Mouse (Mus musculus) liver, embryonic 14.5 days (tissue): ENCODE measurements around the gene Me3. TPM values are rescaled to one million over a fixed set of nuclear protein-coding genes. Genes with fewer than 3 reads are reported as not detected.

Source experiments
- ATAC-seq: fragments of 200-750 bp; cut with Nextera tagmentation; 2 replicates; pipeline ENCODE4 v1.8.0; 2017; ENCODE audit warnings: moderate number of reproducible peaks, mild to moderate bottlenecking, moderate library complexity; ENCODE audit not compliant: insufficient read depth
- DNase-seq, 3 experiments: peaks; one replicate each; pipeline ENCODE4 v3.0.0-alpha.2; 2012 to 2013; ENCODE audit warnings: low read depth in 3 of 3, low spot score in 3 of 3
- H3K27ac ChIP-seq: fragments of 300-500 bp; sonication (generic); 2 replicates; pipeline ENCODE4 v1.5.1; 2014; ENCODE audit warnings: moderate library complexity, mild to moderate bottlenecking, control low read depth, inconsistent platforms
- H3K27me3 ChIP-seq: fragments of 300-500 bp; sonication (generic); 2 replicates; pipeline ENCODE4 v1.6.1; 2014; ENCODE audit warnings: mild to moderate bottlenecking, low read length, moderate library complexity; ENCODE audit not compliant: control insufficient read depth, insufficient read depth
- H3K36me3 ChIP-seq: fragments of 300-500 bp; sonication (generic); replicated peaks from 2 replicates; pipeline ENCODE4 v1.6.1; 2014; ENCODE audit warnings: low read depth; ENCODE audit not compliant: control insufficient read depth, insufficient read depth
- H3K4me1 ChIP-seq, 2 experiments: fragments of 200-500 bp in 1 of 2; fragments of 300-500 bp in 1 of 2; sonication (generic) in 1 of 2; replicated peaks; 2 replicates each; pipeline ENCODE4 v1.6.1; 2012 to 2014; ENCODE audit warnings: antibody characterized with exemption in 1 of 2, inconsistent platforms in 1 of 2, low read length in 1 of 2; ENCODE audit not compliant: control insufficient read depth in 2 of 2, insufficient read depth in 2 of 2
- H3K4me2 ChIP-seq: fragments of 300-500 bp; sonication (generic); 2 replicates; pipeline ENCODE4 v1.6.1; 2014; ENCODE audit warnings: low read depth, mild to moderate bottlenecking, control low read depth, moderate library complexity
- H3K4me3 ChIP-seq, 2 experiments: fragments of 200-500 bp in 1 of 2; fragments of 300-500 bp in 1 of 2; sonication (generic) in 1 of 2; 2 replicates each; pipeline ENCODE4 v1.5.1; 2012 to 2014; ENCODE audit warnings: low read depth in 2 of 2, low read length in 2 of 2, mild to moderate bottlenecking in 2 of 2, control low read depth in 1 of 2, inconsistent platforms in 1 of 2, moderate library complexity in 1 of 2; ENCODE audit not compliant: insufficient read depth in 1 of 2
- H3K9ac ChIP-seq: fragments of 300-500 bp; sonication (generic); replicated peaks from 2 replicates; pipeline ENCODE4 v1.6.1; 2014; ENCODE audit warnings: mild to moderate bottlenecking, control low read depth, moderate library complexity
- H3K9me3 ChIP-seq: fragments of 300-500 bp; sonication (generic); 2 replicates; pipeline ENCODE4 v1.6.1; 2016; ENCODE audit warnings: low read length, mixed read lengths; ENCODE audit not compliant: control insufficient read depth
- CTCF ChIP-seq: IDR thresholded peaks from 2 replicates; pipeline ENCODE4 v1.5.1; 2016; ENCODE audit warnings: antibody characterized with exemption, low read depth, control low read depth
- EP300 ChIP-seq: IDR thresholded peaks from 2 replicates; pipeline ENCODE4 v1.6.1; 2016; ENCODE audit warnings: antibody characterized with exemption, low read depth
- whole genome bisulfite sequencing: fragments of 180-500 bp; shearing (Covaris S2); extraction: QIAGEN DNeasy Blood & Tissue Kit; methylation state at CpG from one replicate; pipeline ENCODE4 v1.1.7; 2014; ENCODE audit not compliant: insufficient replicate concordance; 5-methylcytosine and 5-hydroxymethylcytosine counted together
- polyA plus RNA-seq, 2 experiments: library from polyadenylated mRNA; depleted of rRNA in 1 of 2; stranded (reverse) in 1 of 2; unstranded in 1 of 2; fragments of >200 nt; fragmentation: Nextera tagmentation in 1 of 2; extraction: Ambion mirVana in 1 of 2; gene quantifications; 2 replicates each; pipeline versions ENCODE4 v1.2.1 to v1.2.3; 2012 to 2014

Gene Me3
- polyA plus RNA-seq, 2 experiments = not detected

DNA sequence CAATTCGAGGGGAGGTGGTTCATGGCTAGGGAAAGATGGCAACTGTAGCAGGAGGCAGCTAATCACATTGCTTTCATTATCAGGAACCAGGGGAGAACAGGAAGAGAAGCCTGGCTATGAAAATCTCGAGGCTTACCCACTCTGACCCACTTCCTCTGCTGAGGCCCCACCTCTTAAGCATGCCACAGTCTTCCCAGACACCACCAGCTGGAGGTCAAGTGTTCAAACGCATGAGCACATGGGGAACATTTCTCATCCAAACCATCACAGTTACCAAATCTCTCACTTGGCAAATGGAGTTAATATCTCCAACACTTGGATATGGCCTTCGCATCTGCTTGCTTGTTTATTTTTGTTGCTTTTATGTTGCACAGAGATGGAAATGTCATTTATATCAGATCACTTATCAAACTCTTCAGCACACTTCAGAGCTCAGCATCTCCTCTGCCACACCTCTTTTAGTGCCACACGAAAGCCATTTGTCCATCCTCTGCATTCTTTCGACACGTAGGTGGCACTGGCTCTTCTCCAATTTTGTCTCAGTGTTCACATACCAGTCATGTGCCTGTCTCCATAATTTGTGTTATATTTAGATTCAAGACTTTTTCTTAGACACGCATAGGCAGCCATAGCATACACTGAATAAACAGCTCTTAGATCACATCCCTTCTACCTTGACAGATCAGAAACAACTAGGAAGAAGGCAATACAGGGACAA, 8.9 kb downstream of the Me3 start:
- 50% methylated on average over 8 of the region's 8 CpGs for WGBS
- Histone ChIP-seq H3K4me3 (no peak overlapping the region), H3K9ac (no peak overlapping the region), H3K36me3 (no peaks in the 10 kb centered on the region), H3K4me1 (no peaks in the 10 kb centered on the region), H3K9me3 (no peaks in the 10 kb centered on the region), H3K27me3 (no peaks in the 10 kb centered on the region), H3K4me2 (no peak overlapping the region), H3K27ac (no peak overlapping the region)
- TF ChIP-seq CTCF (no peak), EP300 (no peak)
- ATAC-seq = no peak
- no peak for DNase-seq

- Histone ChIP-seq H3K9me3 (no peaks in the 10 kb centered on the region), H3K27ac (no peak overlapping the region), H3K9ac (no peak overlapping the region), H3K36me3 (no peaks in the 10 kb centered on the region), H3K4me2 (no peak overlapping the region), H3K4me1 (no peaks in the 10 kb centered on the region), H3K27me3 (no peaks in the 10 kb centered on the region), H3K4me3 (no peak overlapping the region)
- no peak for ATAC-seq
- TF ChIP-seq EP300 (no peak), CTCF (no peak)
- WGBS = 45% methylated on average over 3 of the region's 3 CpGs
- DNase-seq = no peak
Observed at GRCm38 (mm10) chr7:89645015-89645414, 12.8 kb downstream of the Me3 start.

- no peak for ATAC-seq
Observed at GRCm38 (mm10) chr7:89647864-89648263, 15.7 kb downstream of the Me3 start.

DNA sequence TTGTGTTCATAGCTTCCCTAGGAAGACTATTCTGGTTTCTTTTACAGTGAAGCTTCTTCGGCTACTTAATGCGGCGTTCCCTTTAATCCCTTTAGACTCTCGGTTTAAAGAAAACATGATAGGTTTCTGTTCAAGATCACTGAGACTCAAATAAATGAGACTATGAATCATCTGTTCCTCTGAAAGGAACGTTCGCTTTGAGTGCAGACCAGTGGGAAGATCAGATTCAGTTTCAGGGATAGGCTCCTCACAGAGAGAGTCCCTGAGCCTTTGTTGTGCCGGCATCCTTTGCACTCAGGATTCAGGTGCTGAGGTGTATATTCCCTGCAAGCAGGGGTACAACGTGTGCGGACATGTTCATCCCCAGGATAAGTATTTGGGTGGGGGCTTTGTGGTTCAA, 25.0 kb downstream of the Me3 start:
- H3K4me2 ChIP-seq = no peak overlapping the region
- H3K9me3 ChIP-seq = no peaks in the 10 kb centered on the region
- H3K4me3 ChIP-seq = no peak overlapping the region
- ATAC-seq (no peak), DNase-seq (no peak)
- H3K36me3 ChIP-seq = no peaks in the 10 kb centered on the region
- no peak for TF ChIP-seq CTCF
- no peak for TF ChIP-seq EP300
- 62% methylated on average over 9 of the region's 9 CpGs for WGBS
- no peak overlapping the region for H3K9ac ChIP-seq
- H3K27ac ChIP-seq = no peak overlapping the region
- no peaks in the 10 kb centered on the region for H3K4me1 ChIP-seq
- no peaks in the 10 kb centered on the region for H3K27me3 ChIP-seq

More at GRCm38 (mm10) chr7:89647864-89648263, 15.7 kb downstream of the Me3 start:
- Histone ChIP-seq H3K9me3 (no peaks in the 10 kb centered on the region), H3K27me3 (no peaks in the 10 kb centered on the region), H3K4me3 (no peak overlapping the region), H3K4me1 (no peaks in the 10 kb centered on the region), H3K27ac (no peak overlapping the region), H3K4me2 (no peak overlapping the region), H3K9ac (no peak overlapping the region), H3K36me3 (no peaks in the 10 kb centered on the region)
- TF ChIP-seq CTCF = no peak
- TF ChIP-seq EP300 = no peak
- no peak for DNase-seq

DNA sequence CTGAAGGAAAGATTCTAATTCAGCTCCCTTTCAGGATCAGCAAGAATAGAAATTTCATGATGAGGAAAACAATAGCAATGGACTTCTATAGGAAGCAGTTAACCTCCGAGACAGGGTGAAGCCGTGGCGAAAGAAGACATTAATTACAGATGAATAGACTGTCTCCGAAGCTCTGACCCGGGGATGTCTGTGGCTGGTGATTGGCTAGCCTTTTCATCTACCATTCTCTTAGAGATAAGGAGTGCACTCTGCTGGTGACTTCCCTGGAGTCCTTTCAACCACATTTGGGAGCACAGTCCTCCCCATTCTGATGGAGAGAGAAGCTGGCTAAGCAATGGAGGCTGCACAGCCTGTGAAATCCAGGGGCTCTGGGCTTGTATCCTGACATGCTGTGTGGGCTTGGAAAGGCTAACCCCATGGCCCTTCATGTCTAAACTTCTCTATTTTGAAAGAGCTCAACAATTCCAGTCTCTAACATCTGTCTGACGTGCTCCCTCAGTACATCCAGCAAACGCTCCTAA, 25.6 kb downstream of the Me3 start:
- 53% methylated on average over 7 of the region's 7 CpGs for WGBS
- Histone ChIP-seq H3K4me1 (no peaks in the 10 kb centered on the region), H3K4me2 (no peak overlapping the region), H3K4me3 (no peak overlapping the region), H3K9me3 (no peaks in the 10 kb centered on the region), H3K27ac (no peak overlapping the region), H3K9ac (no peak overlapping the region), H3K27me3 (no peaks in the 10 kb centered on the region), H3K36me3 (no peaks in the 10 kb centered on the region)
- ATAC-seq (no peak), DNase-seq (no peak)
- TF ChIP-seq CTCF = no peak
- TF ChIP-seq EP300 = no peak
